Mouse (Mus musculus) forebrain, embryonic 14.5 days (tissue): ENCODE measurements around the gene Olfr960. TPM values are rescaled to one million over a fixed set of nuclear protein-coding genes. Genes with fewer than 3 reads are reported as not detected.

Source experiments
- ATAC-seq: fragments of 200-750 bp; cut with Nextera tagmentation; 2 replicates; pipeline ENCODE4 v1.8.0; 2017; ENCODE audit warnings: mild to moderate bottlenecking, moderate library complexity
- DNase-seq: peaks from one replicate; pipeline ENCODE4 v3.0.0-alpha.2; 2015; ENCODE audit warnings: low spot score
- H3K27ac ChIP-seq: fragments of 300-500 bp; sonication (generic); 2 replicates; pipeline ENCODE4 v1.5.1; 2014; ENCODE audit warnings: low read depth, mild to moderate bottlenecking, control low read depth, low read length, moderate library complexity
- H3K27me3 ChIP-seq: fragments of 300-500 bp; sonication (generic); replicated peaks from 2 replicates; pipeline ENCODE4 v1.6.1; 2014; ENCODE audit warnings: low read length, control low read depth, mixed read lengths; ENCODE audit not compliant: control insufficient read depth, insufficient read depth
- H3K36me3 ChIP-seq: fragments of 300-500 bp; sonication (generic); 2 replicates; pipeline ENCODE4 v1.6.1; 2014; ENCODE audit warnings: low read length, control low read depth; ENCODE audit not compliant: control insufficient read depth, insufficient read depth
- H3K4me1 ChIP-seq: fragments of 300-500 bp; sonication (generic); 2 replicates; pipeline ENCODE4 v1.6.1; 2014; ENCODE audit warnings: antibody characterized with exemption, low read length, control low read depth; ENCODE audit not compliant: control insufficient read depth, insufficient read depth
- H3K4me2 ChIP-seq: fragments of 300-500 bp; sonication (generic); 2 replicates; pipeline ENCODE4 v1.6.1; 2014; ENCODE audit warnings: mild to moderate bottlenecking, control low read depth, low read length
- H3K4me3 ChIP-seq: fragments of 300-500 bp; sonication (generic); 2 replicates; pipeline ENCODE4 v1.5.1; 2014; ENCODE audit warnings: low read depth, low read length, control low read depth
- H3K9ac ChIP-seq: fragments of 300-500 bp; sonication (generic); 2 replicates; pipeline ENCODE4 v1.6.1; 2014; ENCODE audit warnings: mild to moderate bottlenecking, low read length, control low read depth, moderate library complexity
- H3K9me3 ChIP-seq: fragments of 300-500 bp; sonication (generic); replicated peaks from 2 replicates; pipeline ENCODE4 v1.6.1; 2016; ENCODE audit warnings: low read length, control low read depth, mixed read lengths; ENCODE audit not compliant: control insufficient read depth
- WGBS: fragments of 180-500 bp; shearing (Covaris S2); extraction: QIAGEN DNeasy Blood & Tissue Kit; methylation state at CpG from one replicate; pipeline ENCODE4 v1.1.7; 2014; 5-methylcytosine and 5-hydroxymethylcytosine counted together
- polyA plus RNA-seq: library from polyadenylated mRNA; unstranded; fragments of >200 nt; fragmentation: Nextera tagmentation; extraction: Ambion mirVana; gene quantifications from 2 replicates; pipeline ENCODE4 v1.2.1, GENCODE M21; 2014

Olfr960 gene
- polyA plus RNA-seq, 1 experiment from 2014 or later: not detected

GRCm38 (mm10) chr9:39611953-39612352 lies 9.2 kb upstream of the Olfr960 start:
- 0 out of 2 replicates have a peak, but pooled peaks have one; percentile 44 for ATAC-seq
- Histone ChIP-seq H3K36me3 (no peaks in the 10 kb centered on the region), H3K4me2 (no peak overlapping the region), H3K9me3 (no peaks in the 10 kb centered on the region), H3K4me3 (no peak overlapping the region), H3K4me1 (no peaks in the 10 kb centered on the region), H3K9ac (no peak overlapping the region), H3K27ac (no peak overlapping the region), H3K27me3 (no peaks in the 10 kb centered on the region)
- WGBS: 68% methylated on average over 1 of the region's 1 CpGs
- DNase-seq: peak; percentile 76

DNA sequence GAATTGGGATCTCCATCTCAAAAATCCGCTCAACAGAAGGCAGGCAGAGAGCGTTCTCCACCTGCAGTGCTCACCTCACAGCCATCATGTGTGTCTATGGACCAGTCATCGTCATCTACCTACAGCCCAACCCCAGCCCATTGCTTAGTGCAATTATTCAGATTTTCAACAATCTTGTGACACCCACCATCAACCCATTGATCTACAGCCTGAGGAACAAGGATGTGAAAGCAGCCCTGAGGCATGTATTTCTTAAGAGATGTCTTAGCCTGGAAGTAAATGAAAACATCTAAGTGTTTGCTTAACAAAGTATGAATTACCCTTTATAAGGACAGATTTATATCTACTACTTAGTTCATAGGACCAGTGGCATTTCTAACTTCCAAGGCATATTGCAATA lies 2.6 kb downstream of the Olfr960 start:
- Histone ChIP-seq H3K4me3 (no peak overlapping the region), H3K27me3 (no peaks in the 10 kb centered on the region), H3K4me1 (no peaks in the 10 kb centered on the region), H3K4me2 (no peak overlapping the region), H3K9me3 (no peaks in the 10 kb centered on the region), H3K9ac (no peak overlapping the region), H3K27ac (no peak overlapping the region), H3K36me3 (no peaks in the 10 kb centered on the region)
- DNase-seq: no peak
- 91% methylated on average over 3 of the region's 3 CpGs for WGBS
- ATAC-seq: no peak

DNA sequence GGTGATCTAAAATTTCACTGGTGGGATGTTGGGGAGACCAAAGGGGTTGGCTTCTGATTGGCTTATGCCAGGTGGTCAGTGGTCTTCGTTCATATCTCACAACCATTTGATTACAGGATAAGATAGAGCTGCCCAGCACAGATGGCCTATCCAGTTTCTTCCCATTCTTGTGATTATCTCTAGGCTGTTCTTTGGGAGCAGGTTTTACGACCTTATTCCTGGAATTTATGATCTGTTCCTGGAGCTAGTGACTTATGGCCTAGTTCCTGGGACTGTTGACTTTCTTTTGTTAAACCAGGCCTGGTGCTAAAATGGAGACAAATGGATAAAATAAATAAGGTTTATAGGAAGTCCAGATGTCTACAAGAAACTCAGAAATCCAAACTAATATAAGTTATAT lies 3.5 kb downstream of the Olfr960 start:
- H3K4me2 ChIP-seq: no peak overlapping the region
- H3K4me1 ChIP-seq: no peaks in the 10 kb centered on the region
- no peak overlapping the region for H3K4me3 ChIP-seq
- H3K9ac ChIP-seq: no peak overlapping the region
- ATAC-seq (no peak), DNase-seq (no peak)
- no peak overlapping the region for H3K27ac ChIP-seq
- 83% methylated on average over 2 of the region's 2 CpGs for WGBS
- no peaks in the 10 kb centered on the region for H3K36me3 ChIP-seq
- H3K27me3 ChIP-seq: no peaks in the 10 kb centered on the region
- H3K9me3 ChIP-seq: no peaks in the 10 kb centered on the region

GRCm38 (mm10) chr9:39629069-39629468 lies 7.9 kb downstream of the Olfr960 start:
- H3K9me3 ChIP-seq: no peaks in the 10 kb centered on the region
- DNase-seq (no peak), ATAC-seq (no peak)
- no peaks in the 10 kb centered on the region for H3K4me1 ChIP-seq
- WGBS: 92% methylated on average over 2 of the region's 2 CpGs
- H3K9ac ChIP-seq: no peak overlapping the region
- H3K27ac ChIP-seq: no peak overlapping the region
- no peak overlapping the region for H3K4me3 ChIP-seq
- no peaks in the 10 kb centered on the region for H3K27me3 ChIP-seq
- H3K36me3 ChIP-seq: no peaks in the 10 kb centered on the region
- H3K4me2 ChIP-seq: no peak overlapping the region

DNA sequence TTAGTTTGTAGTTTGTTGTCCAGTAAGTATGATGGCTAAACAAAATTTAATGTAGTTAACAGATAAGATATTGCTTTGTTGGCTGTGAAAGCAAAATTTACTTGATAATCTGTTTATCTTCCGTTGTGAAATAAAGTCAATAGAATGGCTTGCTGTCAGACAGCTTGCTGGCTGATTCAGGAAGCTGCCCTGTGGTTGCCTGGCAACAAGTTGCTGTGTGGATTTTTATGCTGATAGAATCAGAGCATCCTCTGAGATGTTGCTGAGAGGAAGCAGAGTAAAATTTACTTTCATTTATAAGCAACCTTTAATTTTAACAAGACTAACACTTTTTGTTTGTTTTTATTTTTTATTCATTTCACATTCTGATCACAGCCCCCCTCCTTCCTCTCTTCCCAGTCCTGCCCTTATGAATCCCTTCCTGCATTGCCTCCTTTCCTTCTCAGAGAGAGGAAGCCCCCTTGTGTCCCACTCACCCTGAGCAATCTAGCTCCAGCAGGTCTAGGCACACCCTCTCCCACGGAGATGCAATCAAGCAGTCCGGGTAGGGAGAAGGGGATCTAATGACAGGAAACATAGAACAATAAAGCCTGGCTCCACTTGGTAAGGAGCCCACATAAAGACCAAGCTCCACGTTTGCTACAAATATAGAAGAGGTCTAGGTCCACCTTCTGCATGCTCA lies 12.9 kb downstream of the Olfr960 start:
- H3K4me1 ChIP-seq: no peaks in the 10 kb centered on the region
- H3K36me3 ChIP-seq: no peaks in the 10 kb centered on the region
- no peak overlapping the region for H3K27ac ChIP-seq
- H3K9ac ChIP-seq: no peak overlapping the region
- H3K9me3 ChIP-seq: no peaks in the 10 kb centered on the region
- H3K4me2 ChIP-seq: no peak overlapping the region
- 42% methylated on average over 4 of the region's 4 CpGs for WGBS
- DNase-seq (peak; percentile 66), ATAC-seq (no peak)
- H3K27me3 ChIP-seq: no peaks in the 10 kb centered on the region
- no peak overlapping the region for H3K4me3 ChIP-seq

DNA sequence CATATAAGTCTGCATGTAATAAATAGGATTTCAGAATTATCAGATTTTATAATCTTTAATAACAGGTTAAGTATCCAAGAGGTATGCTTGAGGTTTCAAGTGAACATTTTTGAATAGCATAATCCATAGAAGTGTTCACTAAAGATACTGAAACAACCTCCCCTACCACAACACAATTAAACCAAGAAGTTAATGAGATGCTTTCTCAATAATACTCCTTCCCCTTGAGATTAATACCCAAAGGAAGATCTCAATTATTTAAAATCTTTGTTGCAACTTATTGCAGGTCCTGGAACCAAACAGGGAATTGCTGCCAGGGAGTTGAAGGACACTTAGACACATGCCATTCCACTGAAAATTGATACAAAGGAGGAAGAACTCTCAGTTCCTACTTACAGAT lies 23.6 kb downstream of the Olfr960 start, which contains the start of gene Olfr961:
TSS of gene Olfr961 (plus strand) at position 301 of the 400 bp plus-strand sequence.
- H3K27ac ChIP-seq: no peak within 1 kb of the TSS
- no peak for ATAC-seq
- DNase-seq: no peak

DNA sequence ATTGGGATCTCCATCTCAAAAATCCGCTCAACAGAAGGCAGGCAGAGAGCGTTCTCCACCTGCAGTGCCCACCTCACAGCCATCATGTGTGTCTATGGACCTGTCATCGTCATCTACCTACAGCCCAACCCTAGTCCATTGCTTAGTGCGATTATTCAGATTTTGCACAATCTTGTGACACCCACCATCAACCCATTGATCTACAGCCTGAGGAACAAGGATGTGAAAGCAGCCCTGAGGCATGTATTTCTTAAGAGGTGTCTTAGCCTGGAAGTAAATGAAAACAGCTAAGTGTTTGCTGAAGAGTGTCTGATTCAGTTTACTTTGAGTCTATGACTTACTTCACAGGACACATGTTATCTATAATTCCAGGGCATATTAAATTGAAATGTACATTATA lies 26.2 kb downstream of the Olfr960 start:
- no peaks in the 10 kb centered on the region for H3K4me1 ChIP-seq
- DNase-seq: no peak
- WGBS: 90% methylated on average over 4 of the region's 4 CpGs
- no peak for ATAC-seq
- no peak overlapping the region for H3K27ac ChIP-seq
- H3K27me3 ChIP-seq: no peaks in the 10 kb centered on the region
- H3K4me2 ChIP-seq: no peak overlapping the region
- no peak overlapping the region for H3K4me3 ChIP-seq
- no peaks in the 10 kb centered on the region for H3K36me3 ChIP-seq
- no peaks in the 10 kb centered on the region for H3K9me3 ChIP-seq
- H3K9ac ChIP-seq: no peak overlapping the region

More for the DNA sequence above, 23.6 kb downstream of the Olfr960 start, which contains the start of gene Olfr961:
- H3K27me3 ChIP-seq: no peaks in the 10 kb centered on the region
- no peak within 1 kb of the TSS for H3K9ac ChIP-seq
- H3K4me1 ChIP-seq: no peaks in the 10 kb centered on the region
- H3K4me2 ChIP-seq: no peak within 1 kb of the TSS
- no peaks in the 10 kb centered on the region for H3K36me3 ChIP-seq
- no peak within 1 kb of the TSS for H3K4me3 ChIP-seq
- H3K9me3 ChIP-seq: no peaks in the 10 kb centered on the region

DNA sequence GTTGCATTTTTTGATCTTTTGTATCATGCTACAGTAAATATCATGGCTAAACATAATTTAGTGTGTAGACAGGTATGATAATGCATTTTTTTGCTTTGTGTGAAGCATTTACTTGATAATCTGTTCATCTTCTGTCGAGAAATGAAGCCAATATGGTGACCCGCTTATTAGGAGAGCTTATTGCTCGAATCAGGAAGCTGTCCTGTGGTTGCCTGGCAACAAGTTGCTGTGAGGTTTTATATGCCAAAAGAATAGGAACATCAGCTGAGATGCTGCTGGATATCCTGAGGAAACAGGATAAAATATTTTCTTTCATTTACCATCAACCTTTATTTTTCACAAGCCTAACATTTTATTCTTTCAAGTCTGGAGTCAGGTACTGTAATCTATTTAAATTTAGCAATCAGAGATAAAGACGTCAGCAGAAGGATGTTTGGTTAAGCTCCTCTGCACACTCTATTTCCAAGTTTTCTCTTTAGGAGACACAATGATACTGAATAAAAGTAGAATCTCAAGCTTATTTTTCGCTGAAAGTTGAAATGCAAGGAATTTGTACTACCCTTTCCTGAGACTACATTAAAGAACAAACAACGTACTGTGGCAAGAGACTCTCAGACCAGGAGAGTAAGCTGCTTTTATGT lies 33.7 kb downstream of the Olfr960 start:
- H3K4me1 ChIP-seq: no peaks in the 10 kb centered on the region
- WGBS: 72% methylated on average over 6 of the region's 6 CpGs
- peak; percentile 56 for DNase-seq
- ATAC-seq: no peak
- H3K27ac ChIP-seq: no peak overlapping the region
- no peak overlapping the region for H3K4me3 ChIP-seq
- no peaks in the 10 kb centered on the region for H3K36me3 ChIP-seq
- H3K9ac ChIP-seq: no peak overlapping the region
- no peak overlapping the region for H3K4me2 ChIP-seq
- no peaks in the 10 kb centered on the region for H3K27me3 ChIP-seq
- H3K9me3 ChIP-seq: no peaks in the 10 kb centered on the region

DNA sequence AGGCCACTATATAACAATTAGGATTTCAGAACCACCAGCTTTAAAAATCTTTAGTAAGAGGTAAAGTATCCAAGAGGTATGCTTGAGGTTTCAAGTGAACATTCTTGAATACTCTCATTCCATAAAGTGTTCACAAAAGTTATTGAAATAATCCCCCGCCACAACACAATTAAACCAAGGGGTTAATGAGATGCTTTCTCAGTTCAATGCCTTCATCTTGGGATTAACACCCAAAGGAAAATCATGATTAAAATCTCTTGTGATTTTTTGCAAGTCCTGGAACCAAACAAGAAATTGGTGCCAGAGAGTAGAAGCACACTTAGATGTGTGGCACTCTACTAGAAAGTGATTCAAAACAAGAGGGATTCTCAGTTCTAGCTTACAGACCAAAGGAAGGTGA lies 45.7 kb downstream of the Olfr960 start, which contains the start of gene Olfr963:
TSS of gene Olfr963 (plus strand) at position 301 of the 400 bp plus-strand sequence.
- Histone ChIP-seq H3K36me3 (no peaks in the 10 kb centered on the region), H3K9me3 (no peaks in the 10 kb centered on the region), H3K4me3 (no peak within 1 kb of the TSS), H3K27me3 (no peaks in the 10 kb centered on the region), H3K4me1 (no peaks in the 10 kb centered on the region), H3K9ac (no peak within 1 kb of the TSS), H3K4me2 (no peak within 1 kb of the TSS), H3K27ac (no peak within 1 kb of the TSS)
- no peak for DNase-seq
- WGBS: 90% methylated on average over 1 of the region's 1 CpGs
- no peak for ATAC-seq
